Mouse (Mus musculus): ENCODE measurements around the gene Plin1. TPM values are rescaled to one million over a fixed set of nuclear protein-coding genes. Genes with fewer than 3 reads are reported as not detected.
A peak's percentile ranks its signal among the peaks of the same experiment; 100 is the strongest.

Gene Plin1
- polyA plus RNA-seq, 1 experiment from 2014 or later: not detected

- Histone ChIP-seq H3K9me3 (no peaks in the 10 kb centered on the region), H3K36me3 (peaks cover 1% of the 10 kb centered on the region; the same call in 1 of the 2 replicates), H3K4me2 (no peak overlapping the region), H3K27ac (replicated peaks) (no peak overlapping the region), H3K4me3 (no peak overlapping the region), H3K27me3 (replicated peaks) (peaks cover 33% of the 10 kb centered on the region), H3K9ac (no peak overlapping the region), H3K4me1 (no peaks in the 10 kb centered on the region)
- WGBS: 74% methylated on average over 13 of the region's 13 CpGs
- ATAC-seq (ENCODE audit: extremely low read depth, insufficient number of reproducible peaks, low FRiP score, low TSS enrichment): no peak
Measured at GRCm38 (mm10) chr7:79731438-79731837, 1.3 kb downstream of the Plin1 start.

- Histone ChIP-seq H3K4me2 (no peak overlapping the region), H3K4me1 (no peaks in the 10 kb centered on the region), H3K36me3 (no peaks in the 10 kb centered on the region), H3K27ac (replicated peaks) (no peak overlapping the region), H3K9me3 (no peaks in the 10 kb centered on the region), H3K4me3 (no peak overlapping the region), H3K27me3 (replicated peaks) (peaks cover 40% of the 10 kb centered on the region), H3K9ac (no peak overlapping the region)
- ATAC-seq (ENCODE audit: extremely low read depth, insufficient number of reproducible peaks, low FRiP score, low TSS enrichment): no peak
- WGBS: 58% methylated on average over 11 of the region's 11 CpGs
Measured at GRCm38 (mm10) chr7:79729743-79730370, 2.8 kb downstream of the Plin1 start.

- ATAC-seq (ENCODE audit: extremely low read depth, insufficient number of reproducible peaks, low FRiP score, low TSS enrichment): no peak
- H3K4me2 ChIP-seq: no peak overlapping the region
Measured at GRCm38 (mm10) chr7:79729169-79729568, 3.5 kb downstream of the Plin1 start.

GRCm38 (mm10) chr7:79728219-79728618 lies 4.5 kb downstream of the Plin1 start:
- Histone ChIP-seq H3K9me3 (no peaks in the 10 kb centered on the region), H3K27ac (replicated peaks) (no peak overlapping the region), H3K4me1 (no peaks in the 10 kb centered on the region), H3K4me2 (no peak overlapping the region), H3K4me3 (no peak overlapping the region), H3K36me3 (no peaks in the 10 kb centered on the region), H3K27me3 (replicated peaks) (peaks cover 50% of the 10 kb centered on the region), H3K9ac (no peak overlapping the region)
- ATAC-seq (ENCODE audit: extremely low read depth, insufficient number of reproducible peaks, low FRiP score, low TSS enrichment): no peak
- WGBS: 28% methylated on average over 6 of the region's 6 CpGs

More at GRCm38 (mm10) chr7:79729169-79729568, 3.5 kb downstream of the Plin1 start:
- H3K9me3 ChIP-seq: no peaks in the 10 kb centered on the region
- no peaks in the 10 kb centered on the region for H3K36me3 ChIP-seq
- H3K27me3 ChIP-seq (replicated peaks): peaks cover 43% of the 10 kb centered on the region
- H3K27ac ChIP-seq (replicated peaks): no peak overlapping the region
- no peak overlapping the region for H3K9ac ChIP-seq
- no peak overlapping the region for H3K4me3 ChIP-seq
- WGBS: 7% methylated on average over 8 of the region's 8 CpGs
- H3K4me1 ChIP-seq: no peaks in the 10 kb centered on the region

GRCm38 (mm10) chr7:79727091-79727490 lies 5.6 kb downstream of the Plin1 start:
- H3K9me3 ChIP-seq: no peaks in the 10 kb centered on the region
- H3K9ac ChIP-seq: no peak overlapping the region
- ATAC-seq (ENCODE audit: extremely low read depth, insufficient number of reproducible peaks, low FRiP score, low TSS enrichment): 0 out of 2 replicates have a peak, but pooled peaks have one; percentile 16
- peaks cover 55% of the 10 kb centered on the region for H3K27me3 ChIP-seq (replicated peaks)
- no peak overlapping the region for H3K4me2 ChIP-seq
- H3K27ac ChIP-seq (replicated peaks): no peak overlapping the region
- 15% methylated on average over 2 of the region's 2 CpGs for WGBS
- H3K4me1 ChIP-seq: peaks cover 2% of the 10 kb centered on the region; the same call in 1 of the 2 replicates
- H3K4me3 ChIP-seq: no peak overlapping the region
- no peaks in the 10 kb centered on the region for H3K36me3 ChIP-seq

- peaks cover 49% of the 10 kb centered on the region for H3K27me3 ChIP-seq (replicated peaks)
- H3K36me3 ChIP-seq: no peaks in the 10 kb centered on the region
- H3K4me3 ChIP-seq: peak overlapping the region; percentile 68
- peak overlapping the region; percentile 82 for H3K9ac ChIP-seq
- peak; percentile 66 for ATAC-seq (ENCODE audit: extremely low read depth, insufficient number of reproducible peaks, low FRiP score, low TSS enrichment)
- WGBS: under 1% methylated on average over 48 of the region's 48 CpGs
- H3K4me2 ChIP-seq: peak overlapping the region; percentile 88
- H3K9me3 ChIP-seq: no peaks in the 10 kb centered on the region
- peak overlapping the region; percentile 37; the same call in 1 of the 2 replicates for H3K27ac ChIP-seq (replicated peaks)
- peaks cover 12% of the 10 kb centered on the region for H3K4me1 ChIP-seq
Measured at GRCm38 (mm10) chr7:79721386-79721977, 11.2 kb downstream of the Plin1 start.

GRCm38 (mm10) chr7:79715187-79715981 lies 17.3 kb downstream of the Plin1 start, which contains the start of gene Kif7:
Gene Kif7 (minus strand): TSS chr7:79715720.
- Histone ChIP-seq H3K9ac (peak within 1 kb of the TSS; percentile 86), H3K36me3 (no peaks in the 10 kb centered on the region), H3K4me2 (peak within 1 kb of the TSS; percentile 80), H3K27me3 (replicated peaks) (peaks cover 37% of the 10 kb centered on the region), H3K9me3 (no peaks in the 10 kb centered on the region), H3K27ac (replicated peaks) (no peak within 1 kb of the TSS), H3K4me3 (peak within 1 kb of the TSS; percentile 79), H3K4me1 (peaks cover 17% of the 10 kb centered on the region)
- ATAC-seq (ENCODE audit: extremely low read depth, insufficient number of reproducible peaks, low FRiP score, low TSS enrichment): peak; percentile 69; the same call in 1 of the 2 replicates
- WGBS: 1% methylated on average over 47 of the region's 55 CpGs

- Histone ChIP-seq H3K4me1 (peaks cover 14% of the 10 kb centered on the region), H3K27ac (replicated peaks) (no peak overlapping the region), H3K4me2 (peak overlapping the region; percentile 70), H3K4me3 (peak overlapping the region; percentile 51), H3K9ac (peak overlapping the region; percentile 74; the same call in 1 of the 2 replicates), H3K27me3 (replicated peaks) (peaks cover 41% of the 10 kb centered on the region), H3K36me3 (peaks cover 31% of the 10 kb centered on the region), H3K9me3 (no peaks in the 10 kb centered on the region)
- 34% methylated on average over 17 of the region's 17 CpGs for WGBS
- ATAC-seq (ENCODE audit: extremely low read depth, insufficient number of reproducible peaks, low FRiP score, low TSS enrichment): no peak
Measured at GRCm38 (mm10) chr7:79710831-79711230, 21.9 kb downstream of the Plin1 start.

- Histone ChIP-seq H3K4me1 (peaks cover 14% of the 10 kb centered on the region), H3K9me3 (no peaks in the 10 kb centered on the region), H3K4me2 (peak overlapping the region; percentile 70), H3K9ac (peak overlapping the region; percentile 74), H3K36me3 (peaks cover 36% of the 10 kb centered on the region), H3K27ac (replicated peaks) (no peak overlapping the region), H3K27me3 (replicated peaks) (peaks cover 41% of the 10 kb centered on the region), H3K4me3 (peak overlapping the region; percentile 51)
- 2% methylated on average over 55 of the region's 55 CpGs for WGBS
- no peak for ATAC-seq (ENCODE audit: extremely low read depth, insufficient number of reproducible peaks, low FRiP score, low TSS enrichment)
Measured at GRCm38 (mm10) chr7:79710130-79710607, 22.5 kb downstream of the Plin1 start.

GRCm38 (mm10) chr7:79705210-79705609 lies 27.5 kb downstream of the Plin1 start:
- H3K9me3 ChIP-seq: no peaks in the 10 kb centered on the region
- H3K9ac ChIP-seq: no peak overlapping the region
- H3K4me3 ChIP-seq: no peak overlapping the region
- H3K36me3 ChIP-seq: peaks cover 81% of the 10 kb centered on the region
- peaks cover 6% of the 10 kb centered on the region for H3K4me1 ChIP-seq
- H3K27me3 ChIP-seq (replicated peaks): peaks cover 20% of the 10 kb centered on the region
- no peak overlapping the region for H3K4me2 ChIP-seq
- ATAC-seq (ENCODE audit: extremely low read depth, insufficient number of reproducible peaks, low FRiP score, low TSS enrichment): no peak
- H3K27ac ChIP-seq (replicated peaks): no peak overlapping the region
- WGBS: 62% methylated on average over 5 of the region's 5 CpGs

- Histone ChIP-seq H3K36me3 (peaks cover 94% of the 10 kb centered on the region), H3K4me3 (no peak overlapping the region), H3K4me2 (peak overlapping the region; percentile 31), H3K27me3 (replicated peaks) (no peaks in the 10 kb centered on the region; the same call in 1 of the 2 replicates), H3K9me3 (no peaks in the 10 kb centered on the region), H3K9ac (peak overlapping the region; percentile 47; the same call in 1 of the 2 replicates), H3K27ac (replicated peaks) (no peak overlapping the region), H3K4me1 (peaks cover 5% of the 10 kb centered on the region; the same call in 1 of the 2 replicates)
- ATAC-seq (ENCODE audit: extremely low read depth, insufficient number of reproducible peaks, low FRiP score, low TSS enrichment): no peak
- 44% methylated on average over 16 of the region's 16 CpGs for WGBS
Measured at GRCm38 (mm10) chr7:79702755-79703154, 29.9 kb downstream of the Plin1 start.

Measured in heart, embryonic 13.5 days (tissue).